Mouse (Mus musculus): ENCODE results near the gene Gm49320. TPM values are rescaled to one million over a fixed set of nuclear protein-coding genes. Genes with fewer than 3 reads are reported as not detected.
A peak's percentile ranks its signal among the peaks of the same experiment; 100 is the strongest.
"Not testable (repeated sequence)": the region's sequence is repeated elsewhere in the genome, so short reads cannot be mapped to it uniquely, and the experiment has no call there.

Gm49320 gene
- polyA plus RNA-seq, 1 experiment: 2.6 TPM

GRCm38 (mm10) chr8:4252116-4252760 lies 13.6 kb downstream of the Gm49320 start:
- 0 out of 2 replicates have a peak, but pooled peaks cover 1% of the 10 kb centered on the region for H3K36me3 ChIP-seq (ENCODE audit: control insufficient read depth, insufficient read depth, low read length)
- TF ChIP-seq POLR2A (IDR thresholded peaks at IDR 0.05; ENCODE audit: control insufficient read depth, extremely low read depth, insufficient read depth, low read length, poor library complexity) (no peak), CTCF (IDR thresholded peaks at IDR 0.05; ENCODE audit: borderline replicate concordance, control insufficient read depth, extremely low read depth, insufficient read depth, low read length, poor library complexity) (no peak)
- H3K4me3 ChIP-seq (ENCODE audit: control insufficient read depth, insufficient read depth, low read length): no peak overlapping the region
- WGBS: 47% methylated on average over 8 of the region's 8 CpGs
- DNase-seq: no peak
- H3K4me1 ChIP-seq (replicated peaks; ENCODE audit: control insufficient read depth, insufficient read depth, low read length): peaks cover 8% of the 10 kb centered on the region
- H3K27ac ChIP-seq (ENCODE audit: control insufficient read depth, insufficient read depth, low read length): no peak overlapping the region
- H3K27me3 ChIP-seq (ENCODE audit: control insufficient read depth, insufficient read depth, low read length): no peaks in the 10 kb centered on the region

GRCm38 (mm10) chr8:4252934-4253841 lies 14.5 kb downstream of the Gm49320 start, which contains the start of gene Snapc2:
Gene Snapc2 (plus strand): TSS chr8:4253080.
- peak; percentile 97 for DNase-seq
- peak within 1 kb of the TSS; percentile 95 for H3K4me3 ChIP-seq (ENCODE audit: control insufficient read depth, insufficient read depth, low read length)
- H3K27ac ChIP-seq (ENCODE audit: control insufficient read depth, insufficient read depth, low read length): no peak within 1 kb of the TSS
- H3K4me1 ChIP-seq (replicated peaks; ENCODE audit: control insufficient read depth, insufficient read depth, low read length): peaks cover 8% of the 10 kb centered on the region
- WGBS: 1% methylated on average over 69 of the region's 69 CpGs
- H3K36me3 ChIP-seq (ENCODE audit: control insufficient read depth, insufficient read depth, low read length): no peaks in the 10 kb centered on the region
- H3K27me3 ChIP-seq (ENCODE audit: control insufficient read depth, insufficient read depth, low read length): no peaks in the 10 kb centered on the region
- TF ChIP-seq CTCF (IDR thresholded peaks at IDR 0.05; ENCODE audit: borderline replicate concordance, control insufficient read depth, extremely low read depth, insufficient read depth, low read length, poor library complexity) (no peak), POLR2A (IDR thresholded peaks at IDR 0.05; ENCODE audit: control insufficient read depth, extremely low read depth, insufficient read depth, low read length, poor library complexity) (no peak)

- no peak overlapping the region for H3K27ac ChIP-seq (ENCODE audit: control insufficient read depth, insufficient read depth, low read length)
Observed at GRCm38 (mm10) chr8:4254001-4254400, 15.3 kb downstream of the Gm49320 start.

GRCm38 (mm10) chr8:4255471-4255870 lies 16.8 kb downstream of the Gm49320 start:
- not testable (repeated sequence) for H3K27me3 ChIP-seq (ENCODE audit: control insufficient read depth, insufficient read depth, low read length); DNase-seq; H3K4me3 ChIP-seq (ENCODE audit: control insufficient read depth, insufficient read depth, low read length); H3K36me3 ChIP-seq (ENCODE audit: control insufficient read depth, insufficient read depth, low read length); H3K27ac ChIP-seq (ENCODE audit: control insufficient read depth, insufficient read depth, low read length)
- WGBS: 95% methylated on average over 7 of the region's 7 CpGs
- H3K4me1 ChIP-seq (replicated peaks; ENCODE audit: control insufficient read depth, insufficient read depth, low read length): peaks cover 12% of the 10 kb centered on the region

More at GRCm38 (mm10) chr8:4254001-4254400, 15.3 kb downstream of the Gm49320 start:
- H3K36me3 ChIP-seq (ENCODE audit: control insufficient read depth, insufficient read depth, low read length): no peaks in the 10 kb centered on the region
- H3K27me3 ChIP-seq (ENCODE audit: control insufficient read depth, insufficient read depth, low read length): no peaks in the 10 kb centered on the region
- no peak for TF ChIP-seq POLR2A (IDR thresholded peaks at IDR 0.05; ENCODE audit: control insufficient read depth, extremely low read depth, insufficient read depth, low read length, poor library complexity)
- TF ChIP-seq CTCF (IDR thresholded peaks at IDR 0.05; ENCODE audit: borderline replicate concordance, control insufficient read depth, extremely low read depth, insufficient read depth, low read length, poor library complexity): no peak
- no peak for DNase-seq
- no peak overlapping the region for H3K4me3 ChIP-seq (ENCODE audit: control insufficient read depth, insufficient read depth, low read length)
- H3K4me1 ChIP-seq (replicated peaks; ENCODE audit: control insufficient read depth, insufficient read depth, low read length): peaks cover 8% of the 10 kb centered on the region
- WGBS: 79% methylated on average over 6 of the region's 6 CpGs

GRCm38 (mm10) chr8:4256911-4257310 lies 18.2 kb downstream of the Gm49320 start:
- Histone ChIP-seq H3K4me3 (ENCODE audit: control insufficient read depth, insufficient read depth, low read length) (no peak overlapping the region), H3K27ac (ENCODE audit: control insufficient read depth, insufficient read depth, low read length) (no peak overlapping the region), H3K27me3 (ENCODE audit: control insufficient read depth, insufficient read depth, low read length) (no peaks in the 10 kb centered on the region), H3K36me3 (ENCODE audit: control insufficient read depth, insufficient read depth, low read length) (no peaks in the 10 kb centered on the region), H3K4me1 (replicated peaks; ENCODE audit: control insufficient read depth, insufficient read depth, low read length) (peaks cover 12% of the 10 kb centered on the region)
- 78% methylated on average over 4 of the region's 4 CpGs for whole genome bisulfite sequencing
- TF ChIP-seq POLR2A (IDR thresholded peaks at IDR 0.05; ENCODE audit: control insufficient read depth, extremely low read depth, insufficient read depth, low read length, poor library complexity): no peak
- no peak for TF ChIP-seq CTCF (IDR thresholded peaks at IDR 0.05; ENCODE audit: borderline replicate concordance, control insufficient read depth, extremely low read depth, insufficient read depth, low read length, poor library complexity)
- no peak for DNase-seq

GRCm38 (mm10) chr8:4257350-4257749 lies 18.7 kb downstream of the Gm49320 start:
- no peak overlapping the region for H3K4me3 ChIP-seq (ENCODE audit: control insufficient read depth, insufficient read depth, low read length)
- H3K36me3 ChIP-seq (ENCODE audit: control insufficient read depth, insufficient read depth, low read length): no peaks in the 10 kb centered on the region
- no peak for DNase-seq
- peaks cover 11% of the 10 kb centered on the region for H3K4me1 ChIP-seq (replicated peaks; ENCODE audit: control insufficient read depth, insufficient read depth, low read length)
- TF ChIP-seq POLR2A (IDR thresholded peaks at IDR 0.05; ENCODE audit: control insufficient read depth, extremely low read depth, insufficient read depth, low read length, poor library complexity) (no peak), CTCF (IDR thresholded peaks at IDR 0.05; ENCODE audit: borderline replicate concordance, control insufficient read depth, extremely low read depth, insufficient read depth, low read length, poor library complexity) (no peak)
- no peak overlapping the region for H3K27ac ChIP-seq (ENCODE audit: control insufficient read depth, insufficient read depth, low read length)
- H3K27me3 ChIP-seq (ENCODE audit: control insufficient read depth, insufficient read depth, low read length): no peaks in the 10 kb centered on the region
- 88% methylated on average over 4 of the region's 4 CpGs for WGBS

All from thymus, adult 2 months (tissue).